Mouse (Mus musculus) kidney, adult 18-20 months (tissue): ENCODE measurements around the gene Mcrip2.
A peak's percentile ranks its signal among the peaks of the same experiment; 100 is the strongest.

Source experiments
- DNase-seq: peaks from one replicate; pipeline ENCODE4 v3.0.0; 2021

The Mcrip2 gene

DNA sequence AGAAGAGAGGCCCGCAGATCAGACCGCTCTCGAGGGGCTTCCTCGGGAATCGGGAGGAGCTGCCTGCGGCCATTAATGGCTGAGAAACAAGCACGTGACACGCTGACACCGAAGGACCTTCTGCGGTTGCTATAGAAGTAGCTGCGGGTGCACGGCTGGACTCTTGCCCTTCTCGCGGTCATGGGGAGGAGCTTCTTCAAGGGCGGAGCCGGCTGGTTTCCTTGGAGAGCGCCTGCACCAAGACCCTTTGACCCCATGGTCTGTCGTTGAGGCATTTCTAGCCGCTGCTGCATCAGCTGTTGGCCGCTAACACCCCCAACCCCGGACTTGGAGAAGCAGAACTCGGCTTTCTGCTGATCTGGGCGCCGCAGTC lies 35.3 kb downstream of the Mcrip2 start, which contains the start of gene Stub1:
Gene Stub1 (minus strand): TSS at position 114 of the 373 bp plus-strand sequence.
- peak; percentile 97 for DNase-seq

DNA sequence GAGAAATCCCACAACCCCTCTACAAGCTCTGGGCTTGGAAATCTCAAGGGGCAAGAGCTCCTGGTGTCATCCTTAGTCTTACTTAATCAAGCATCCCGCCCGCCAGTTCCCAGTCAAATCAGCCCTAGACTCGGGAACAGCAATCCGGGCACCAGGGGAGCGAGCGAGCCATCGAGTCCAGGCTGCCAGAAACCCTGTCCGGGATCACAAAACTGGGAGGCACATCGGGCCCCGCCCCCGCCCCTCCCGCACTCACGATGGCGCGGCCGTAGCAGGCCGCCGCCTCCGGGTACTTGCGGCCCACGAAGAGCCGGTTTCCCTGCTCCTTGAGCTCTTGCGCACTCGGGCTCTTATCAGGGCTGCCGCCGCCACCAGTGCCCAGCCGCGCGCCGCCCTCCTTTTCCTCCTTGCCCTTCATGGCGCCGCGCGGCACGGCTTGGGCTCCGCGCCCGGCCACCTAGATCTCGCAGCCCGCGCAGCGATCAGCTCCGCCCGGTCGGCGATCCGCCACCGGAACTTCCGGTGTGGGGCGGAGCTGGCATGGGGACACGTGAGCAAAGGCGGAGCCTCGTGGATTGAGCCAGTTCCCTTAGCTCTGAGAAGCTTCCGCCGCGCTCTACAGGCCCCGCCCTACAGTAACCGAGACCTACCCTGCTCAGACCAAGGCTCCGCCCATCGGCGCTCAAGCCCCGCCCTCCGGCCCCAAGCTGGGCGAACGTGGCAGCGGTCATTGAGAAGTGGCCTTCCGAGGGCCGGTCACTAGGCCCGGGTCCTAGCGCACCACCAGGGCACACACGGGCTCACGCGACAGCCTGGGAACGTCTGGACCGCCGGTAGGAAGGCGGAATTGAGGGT lies 35.9 kb downstream of the Mcrip2 start:
- DNase-seq = peak; percentile 100

DNA sequence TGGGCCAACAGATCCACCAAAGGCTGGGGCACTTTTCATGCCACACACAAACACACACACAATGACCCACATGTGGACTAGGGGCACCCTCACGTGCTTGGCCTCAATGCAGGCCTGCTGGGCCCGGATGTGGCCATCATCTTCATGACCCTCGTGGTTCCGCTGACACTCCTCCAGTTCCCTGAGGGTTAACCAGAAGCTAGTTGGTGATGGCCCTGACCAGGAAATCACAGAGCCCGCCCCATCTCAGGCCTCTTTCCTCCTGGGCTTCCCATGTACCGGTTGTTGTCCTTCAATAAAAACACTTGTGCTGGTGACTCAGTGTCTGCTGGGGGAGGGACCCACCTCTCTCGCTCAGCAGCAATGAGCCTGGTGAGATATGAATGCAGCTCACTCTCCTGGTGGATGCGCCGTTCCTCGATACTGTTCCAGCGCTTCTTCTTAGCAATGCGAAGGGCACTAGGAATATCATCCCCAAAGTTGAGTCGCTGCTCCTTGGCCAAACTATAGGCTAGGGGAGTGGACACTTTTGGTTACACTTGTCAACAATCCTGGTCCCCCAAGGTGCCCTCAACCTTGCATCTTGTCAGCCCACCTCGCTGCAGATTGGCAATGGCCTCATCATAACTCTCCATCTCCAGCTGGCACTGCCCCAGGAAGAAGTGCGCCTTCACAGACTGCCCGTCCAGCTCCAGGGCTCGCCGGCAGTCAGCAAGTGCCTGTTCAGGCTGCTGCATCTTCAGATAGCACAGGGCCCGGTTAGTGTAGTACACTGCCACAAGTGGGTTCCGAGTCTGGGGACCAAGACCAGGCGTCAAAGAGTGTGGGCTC lies 36.9 kb downstream of the Mcrip2 start:
- peak; percentile 31 for DNase-seq

DNA sequence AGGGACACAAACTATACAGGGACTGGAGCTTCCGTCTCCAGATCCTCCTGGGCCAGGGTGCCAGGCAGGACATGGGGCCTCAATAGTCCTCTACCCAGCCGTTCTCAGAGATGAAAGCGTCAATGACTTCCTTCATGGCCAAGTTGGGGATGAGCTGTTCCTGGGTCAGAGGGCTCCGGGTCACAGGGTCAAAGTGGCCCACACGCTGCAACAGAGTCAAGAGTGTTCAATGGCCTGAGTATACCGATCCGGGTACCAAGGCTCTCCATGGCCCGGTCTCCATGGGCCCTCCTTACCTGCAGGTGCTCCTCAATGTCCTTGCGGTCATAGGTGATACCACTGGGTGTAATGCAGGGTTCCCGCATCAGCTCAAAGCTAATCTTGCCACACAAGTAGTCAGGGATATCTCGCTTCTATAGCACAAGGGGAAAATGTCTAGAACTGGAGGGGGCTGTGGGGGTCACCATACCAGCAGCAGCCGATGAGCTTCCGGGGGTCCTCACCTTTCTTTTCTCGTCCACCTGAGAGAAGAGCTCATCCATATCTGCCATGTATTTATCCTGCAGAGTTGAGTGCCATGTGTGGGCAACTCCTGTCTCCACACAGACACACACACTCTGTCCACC lies 37.6 kb downstream of the Mcrip2 start:
- no peak for DNase-seq

DNA sequence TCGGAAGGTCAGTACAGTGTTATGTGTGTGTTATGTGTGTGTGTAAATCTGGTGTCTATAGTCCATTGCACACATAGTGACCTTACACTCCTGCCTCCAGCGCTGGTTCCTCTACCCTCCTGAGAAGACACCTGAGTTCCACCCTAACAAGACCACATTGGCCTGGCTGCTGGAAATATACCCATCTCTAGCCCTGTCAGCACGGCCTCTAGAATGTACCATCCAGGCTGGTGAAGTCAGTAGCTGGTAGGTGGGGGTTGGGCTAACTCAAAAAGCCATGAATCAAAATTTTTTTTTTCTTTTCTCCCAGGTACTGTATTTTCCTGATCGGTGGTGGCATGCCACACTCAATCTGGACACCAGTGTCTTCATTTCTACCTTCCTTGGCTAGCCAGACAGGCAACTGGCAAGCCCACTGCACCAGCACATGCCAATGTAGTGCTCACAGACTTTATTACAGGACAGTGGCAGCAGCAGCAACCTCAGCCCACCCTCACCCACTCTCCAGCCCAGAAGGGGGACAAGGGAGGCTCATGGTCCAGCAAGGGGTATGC lies 38.3 kb downstream of the Mcrip2 start:
- no peak for DNase-seq

DNA sequence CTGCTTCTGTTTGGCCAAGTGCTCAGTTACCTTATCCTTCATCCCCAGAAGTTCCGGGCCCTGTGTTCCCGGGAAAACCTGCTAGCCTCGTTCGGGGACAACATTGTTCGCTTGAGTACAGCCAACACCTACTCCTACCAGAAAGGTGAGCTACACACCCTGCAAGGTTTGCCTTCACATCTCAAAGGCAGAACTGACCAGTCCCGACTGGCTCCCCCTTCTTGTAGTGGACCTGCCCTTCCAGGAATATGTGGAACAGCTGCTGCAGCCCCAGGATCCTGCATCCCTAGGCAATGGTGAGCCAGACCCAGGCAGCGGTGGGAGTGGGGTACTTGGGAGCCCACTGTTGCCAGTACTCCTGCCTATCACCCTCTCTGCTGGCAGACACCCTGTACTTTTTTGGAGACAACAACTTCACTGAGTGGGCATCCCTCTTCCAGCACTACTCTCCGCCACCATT lies 39.0 kb downstream of the Mcrip2 start:
- DNase-seq = no peak

DNA sequence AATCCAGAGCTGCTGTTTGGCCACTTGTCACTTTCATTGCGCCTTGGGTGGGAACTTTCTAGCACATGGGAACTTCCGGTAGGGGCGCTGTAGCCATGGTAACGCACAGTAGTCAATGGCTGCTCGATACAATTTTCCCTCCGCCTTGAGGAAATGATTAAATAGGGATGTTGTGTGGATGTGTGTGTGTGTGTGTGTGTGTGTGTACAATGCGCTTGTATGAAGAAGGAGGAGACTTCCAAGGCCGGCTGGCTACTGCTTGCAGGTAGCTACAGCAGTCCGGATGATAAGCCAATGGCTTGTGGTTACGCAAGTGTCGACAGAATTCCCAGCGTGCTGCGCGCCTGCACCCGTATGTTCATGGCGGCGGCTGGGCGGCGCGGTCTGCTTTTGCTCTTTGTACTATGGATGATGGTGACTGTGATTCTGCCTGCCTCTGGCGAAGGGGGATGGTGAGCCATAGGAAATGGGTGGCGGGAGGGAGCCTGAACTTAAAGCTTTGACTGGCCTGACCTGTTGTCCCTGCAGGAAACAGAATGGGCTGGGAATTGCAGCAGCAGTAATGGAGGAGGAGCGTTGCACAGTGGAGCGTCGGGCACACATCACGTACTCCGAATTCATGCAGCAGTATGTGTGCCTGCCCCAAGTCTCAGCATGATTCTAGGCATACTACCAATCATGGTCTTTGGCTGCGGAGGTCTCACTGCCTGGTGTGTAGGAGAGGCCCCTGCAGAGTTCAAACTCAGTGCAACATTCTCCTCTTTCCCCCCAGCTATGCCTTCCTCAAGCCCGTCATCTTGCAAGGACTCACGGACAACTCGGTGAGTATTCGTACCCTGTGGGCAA lies 39.6 kb downstream of the Mcrip2 start, which contains the start of gene Jmjd8:
Gene Jmjd8 (plus strand): TSS at position 156 of the 846 bp plus-strand sequence.
- DNase-seq = peak; percentile 86

DNA sequence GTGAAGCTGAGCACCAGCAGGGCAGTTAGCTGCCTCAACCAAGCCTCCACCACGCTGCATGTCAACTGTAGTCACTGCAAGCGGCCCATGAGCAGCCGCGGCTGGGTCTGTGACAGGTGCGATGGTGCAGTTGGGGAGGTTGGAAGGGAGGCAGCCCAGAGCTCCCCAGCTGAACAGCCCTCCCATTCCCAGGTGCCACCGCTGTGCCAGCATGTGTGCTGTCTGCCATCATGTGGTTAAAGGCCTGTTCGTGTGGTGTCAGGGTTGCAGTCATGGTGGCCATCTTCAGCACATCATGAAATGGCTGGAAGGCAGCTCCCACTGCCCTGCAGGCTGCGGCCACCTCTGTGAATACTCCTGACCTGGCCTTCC lies 40.4 kb downstream of the Mcrip2 start:
- peak; percentile 33 for DNase-seq

DNA sequence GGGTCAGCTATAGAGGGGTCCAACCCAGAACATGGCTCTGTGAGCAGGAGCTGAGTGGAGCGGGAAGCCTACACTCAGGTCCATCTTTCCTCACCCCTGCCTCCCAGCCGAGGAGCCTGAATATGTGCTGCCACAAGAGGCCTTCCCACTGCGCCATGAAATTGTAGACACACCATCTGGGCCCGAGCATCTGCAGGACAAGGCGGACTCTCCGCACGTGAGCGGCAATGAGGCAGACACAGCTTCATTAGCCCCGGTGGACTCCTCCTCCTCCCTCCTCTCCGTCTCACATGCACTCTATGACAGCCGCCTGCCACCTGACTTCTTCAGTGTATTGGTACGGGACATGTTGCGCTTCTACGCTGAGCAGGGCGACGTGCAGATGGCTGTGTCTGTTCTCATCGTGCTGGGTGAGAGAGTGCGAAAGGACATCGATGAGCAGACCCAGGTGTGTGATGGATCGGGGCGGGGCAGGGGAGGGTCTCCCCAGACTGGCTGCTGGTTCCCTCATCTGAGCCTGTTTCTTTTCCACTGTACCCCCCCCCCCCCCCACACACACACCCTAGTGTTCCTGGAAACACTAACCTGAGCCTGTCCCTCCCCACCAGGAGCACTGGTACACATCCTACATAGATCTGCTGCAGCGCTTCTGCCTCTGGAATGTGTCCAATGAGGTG lies 40.9 kb downstream of the Mcrip2 start:
- DNase-seq = no peak

DNA sequence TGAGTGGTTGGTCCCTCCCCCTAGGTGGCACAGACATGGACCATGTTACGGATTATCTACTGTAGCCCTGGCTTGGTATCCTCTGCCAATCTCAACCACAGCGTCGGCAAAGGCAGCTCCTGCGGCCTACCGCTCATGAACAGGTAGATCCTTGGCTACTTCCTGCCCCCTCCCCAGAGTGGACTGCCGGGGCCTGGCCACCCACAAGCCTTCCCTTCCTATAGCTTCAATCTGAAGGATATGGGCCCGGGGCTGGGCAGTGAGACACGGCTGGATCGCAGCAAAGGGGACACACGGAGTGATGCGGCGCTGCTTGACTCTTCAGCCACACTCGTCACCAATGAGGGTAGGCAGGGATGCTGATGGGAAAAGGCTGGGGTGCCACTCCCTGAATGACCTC lies 41.6 kb downstream of the Mcrip2 start:
- no peak for DNase-seq

DNA sequence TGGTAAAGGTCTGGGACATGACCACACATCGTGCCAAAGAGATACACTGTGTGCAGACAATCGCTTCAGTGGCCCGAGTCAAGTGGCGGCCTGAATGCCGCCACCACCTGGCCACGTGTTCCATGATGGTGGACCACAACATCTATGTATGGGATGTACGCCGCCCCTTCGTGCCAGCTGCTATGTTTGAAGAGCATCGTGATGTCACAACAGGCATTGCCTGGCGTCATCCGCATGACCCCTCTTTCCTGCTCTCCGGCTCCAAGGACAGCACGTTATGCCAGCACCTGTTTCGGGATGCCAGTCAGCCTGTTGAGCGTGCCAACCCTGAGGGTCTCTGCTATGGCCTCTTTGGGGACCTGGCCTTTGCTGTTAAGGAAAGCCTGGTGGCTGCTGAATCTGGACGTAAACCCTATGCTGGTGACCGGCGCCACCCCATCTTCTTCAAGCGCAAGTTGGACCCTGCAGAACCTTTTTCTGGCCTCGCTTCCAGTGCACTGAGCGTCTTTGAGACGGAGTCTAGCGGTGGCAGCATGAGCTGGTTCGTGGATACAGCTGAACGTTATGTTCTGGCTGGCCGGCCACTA lies 42.5 kb downstream of the Mcrip2 start:
- DNase-seq = no peak

DNA sequence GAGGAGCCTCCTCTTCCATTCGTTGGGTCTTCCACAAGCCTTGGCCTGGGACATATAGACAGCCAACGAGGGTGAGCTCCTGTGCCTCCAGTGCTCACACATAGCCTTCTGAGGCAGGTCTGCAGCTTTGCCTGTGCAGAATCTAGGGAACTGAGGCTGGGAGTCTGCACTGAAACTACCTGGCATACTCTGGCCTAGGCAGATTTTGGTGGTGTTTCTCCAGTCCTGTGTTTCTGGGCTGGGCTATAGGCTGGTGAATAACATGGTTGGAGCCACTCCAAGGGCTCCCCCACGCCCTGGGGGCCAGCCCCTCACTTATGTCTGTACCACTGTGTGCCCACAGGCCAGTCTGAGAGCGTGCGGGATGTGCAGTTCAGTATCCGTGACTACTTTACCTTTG lies 43.3 kb downstream of the Mcrip2 start:
- no peak for DNase-seq

DNA sequence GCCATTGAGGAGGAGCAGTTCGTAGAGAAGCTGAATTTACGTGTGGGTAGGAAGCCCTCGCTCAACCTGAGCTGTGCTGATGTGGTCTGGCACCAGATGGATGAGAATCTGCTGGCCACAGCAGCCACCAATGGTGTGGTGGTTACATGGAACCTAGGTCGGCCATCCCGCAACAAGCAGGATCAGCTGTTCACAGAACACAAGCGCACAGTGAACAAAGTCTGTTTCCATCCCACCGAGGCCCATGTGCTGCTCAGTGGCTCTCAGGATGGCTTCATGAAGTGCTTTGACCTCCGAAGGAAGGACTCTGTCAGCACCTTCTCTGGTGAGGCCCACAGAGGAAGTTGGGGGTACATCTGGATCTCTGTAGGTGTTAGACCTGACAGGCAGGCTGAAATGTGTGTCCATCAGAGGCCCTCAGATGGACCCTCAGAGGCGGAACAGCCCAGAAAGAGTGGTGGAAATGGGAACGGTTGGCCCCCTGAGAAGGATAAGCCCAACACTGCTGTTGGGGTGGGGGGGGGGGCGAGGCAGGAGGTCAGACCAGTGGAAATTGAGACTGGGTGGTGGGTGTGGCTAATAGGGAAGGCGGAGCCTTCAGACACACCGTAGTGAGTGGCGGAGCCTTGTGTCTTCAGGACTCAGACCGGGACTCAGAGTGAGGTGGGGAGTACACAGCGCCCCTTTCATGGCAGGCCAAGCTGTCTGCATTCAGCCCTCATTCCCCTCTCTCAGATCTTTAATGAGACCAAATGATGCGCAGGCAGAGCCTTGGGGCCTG lies 44.0 kb downstream of the Mcrip2 start:
- no peak for DNase-seq

DNA sequence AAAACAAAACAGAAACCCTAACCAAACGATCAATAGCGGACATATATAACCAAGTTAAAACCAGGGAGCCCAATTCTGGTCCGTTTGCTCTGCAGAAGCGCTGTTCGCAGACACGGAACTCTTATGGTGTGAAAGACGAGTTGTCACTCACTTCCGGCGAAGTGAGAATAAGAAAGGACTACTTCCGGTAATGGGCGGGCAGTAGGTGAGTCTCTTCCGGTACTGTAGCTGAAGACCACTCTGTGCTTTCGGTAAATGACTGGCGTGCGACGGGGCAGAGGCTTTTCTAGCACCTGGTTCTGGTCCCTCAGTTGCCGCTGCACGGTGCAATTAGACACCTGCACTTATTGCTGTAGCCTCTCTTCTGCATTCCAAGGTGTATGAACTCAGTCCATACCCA lies 45.1 kb downstream of the Mcrip2 start, which contains the start of gene Wdr24:
Gene Wdr24 (plus strand): TSS at position 176 of the 400 bp plus-strand sequence.
- DNase-seq = peak; percentile 81

DNA sequence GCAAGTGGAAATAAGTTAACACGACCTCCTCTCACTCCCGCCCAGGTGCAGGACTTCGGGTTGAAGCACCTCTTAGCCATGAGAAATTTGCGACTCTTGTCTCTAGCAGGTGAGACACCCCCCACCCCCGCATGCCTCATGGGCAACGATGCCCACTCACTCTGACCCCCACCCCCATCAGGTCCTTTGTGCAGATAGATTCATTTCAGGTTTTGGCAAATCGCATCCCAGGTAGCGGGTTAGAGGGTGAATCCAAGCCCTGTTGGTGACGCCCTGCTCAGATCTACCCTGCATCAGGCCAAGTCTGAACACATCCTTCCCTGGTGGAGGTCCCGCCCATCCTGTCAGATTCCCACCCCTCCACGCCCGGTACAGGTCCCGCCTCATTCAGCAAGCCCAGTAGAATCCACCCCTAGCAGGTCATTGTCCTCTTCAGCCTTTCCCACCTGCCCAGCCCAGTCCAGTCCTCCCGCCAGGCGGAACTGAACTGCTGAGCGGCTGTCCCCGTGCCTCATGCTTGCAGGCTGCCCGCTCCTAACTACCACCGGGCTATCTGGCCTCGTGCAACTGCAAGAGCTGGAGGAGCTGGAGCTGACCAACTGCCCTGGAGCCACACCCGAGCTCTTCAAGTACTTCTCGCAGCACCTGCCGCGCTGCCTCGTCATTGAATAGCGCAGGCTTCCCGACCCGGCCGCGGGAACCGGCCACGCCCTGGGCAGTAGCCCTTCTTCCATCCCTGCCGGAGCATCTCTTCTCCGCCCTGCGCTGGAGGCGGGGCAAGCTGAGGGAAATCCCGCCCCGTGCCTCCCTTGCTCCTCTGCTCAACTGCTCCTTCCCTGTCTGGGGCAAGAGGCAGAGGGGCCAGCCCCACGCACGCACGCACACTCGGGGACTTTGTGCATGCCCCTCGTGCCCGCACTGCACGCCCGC lies 49.4 kb downstream of the Mcrip2 start:
- DNase-seq = no peak

DNA sequence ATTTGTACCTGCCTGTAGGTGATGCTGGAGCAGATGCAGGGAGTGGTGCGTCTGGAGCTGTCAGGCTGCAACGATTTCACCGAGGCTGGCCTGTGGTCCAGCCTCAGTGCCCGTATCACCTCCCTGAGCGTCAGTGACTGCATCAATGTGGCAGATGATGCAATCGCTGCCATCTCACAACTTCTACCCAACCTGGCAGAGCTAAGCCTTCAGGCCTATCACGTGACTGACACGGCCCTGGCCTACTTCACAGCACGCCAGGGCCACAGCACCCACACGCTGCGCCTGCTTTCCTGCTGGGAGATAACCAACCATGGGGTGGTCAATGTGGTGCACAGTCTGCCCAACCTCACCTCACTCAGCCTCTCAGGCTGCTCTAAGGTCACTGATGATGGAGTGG lies 50.9 kb downstream of the Mcrip2 start:
- DNase-seq = no peak
